Mouse (Mus musculus): Measurements from ENCODE around the gene Ripor1. TPM values are rescaled to one million over a fixed set of nuclear protein-coding genes. Genes with fewer than 3 reads are reported as not detected.
A peak's percentile ranks its signal among the peaks of the same experiment; 100 is the strongest.

The Ripor1 gene
- 1.5 and 1.7 TPM in 2 replicates for total RNA-seq (2012; rRNA removed)
- 0.24 and 0.28 TPM in 2 replicates for total RNA-seq (2014; rRNA removed)
- 5.8 and 7.2 TPM in 2 replicates for polyA plus RNA-seq (2012; ENCODE audit: insufficient read length, low read depth)

DNA sequence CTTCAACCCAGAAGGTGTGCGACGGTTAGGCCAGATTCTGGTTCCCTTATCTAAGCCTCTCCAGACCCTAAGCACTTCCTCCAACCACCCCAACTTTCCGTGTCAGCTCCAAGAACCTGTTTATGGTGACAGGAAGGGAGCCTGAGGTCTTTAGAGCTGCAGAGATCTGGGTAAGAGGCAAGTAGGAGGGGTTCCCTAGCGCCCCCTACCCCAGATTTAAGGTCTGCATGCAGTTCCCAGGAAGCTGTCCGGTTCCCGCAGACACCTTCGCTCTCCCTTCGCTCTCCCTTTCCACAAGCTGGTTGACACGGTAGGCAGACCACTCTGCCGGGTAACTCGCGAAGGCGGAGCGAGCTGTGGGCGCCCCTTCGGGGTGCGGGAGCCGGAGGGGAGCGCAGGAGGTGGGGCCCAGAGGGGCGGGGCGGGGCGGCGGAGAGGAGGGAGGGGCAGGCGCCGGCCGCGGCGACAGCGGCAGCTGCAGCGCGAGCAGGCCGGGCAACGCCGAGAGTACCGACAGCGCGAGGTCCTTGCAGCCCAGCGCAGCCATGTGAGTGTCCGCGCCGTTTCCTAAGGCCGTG, at the start of gene Ripor1:
Ripor1 (plus strand) TSS at position 452 of the 578 bp plus-strand sequence.
- Histone ChIP-seq H3K9ac (ENCODE audit: insufficient read depth, low read depth) (peak within 1 kb of the TSS; percentile 73), H3K27ac (ENCODE audit: insufficient read depth, low read depth) (no peak within 1 kb of the TSS; the same call in 1 of the 2 replicates), H3K4me3 (replicated peaks in 1 of 3; ENCODE audit: low read depth in 2 of 3, low read length in 2 of 3, poor library complexity in 1 of 3) (peak within 1 kb of the TSS; percentile 70 to 79 (median 71)), H3K4me1 (ENCODE audit: control insufficient read depth in 1 of 2, insufficient read depth in 2 of 2) (peaks cover 7 to 36% of the 10 kb centered on the region in 2 experiments), H3K9me3 (replicated peaks; ENCODE audit: low read length) (no peaks in the 10 kb centered on the region), H3K4me2 (ENCODE audit: insufficient read depth, low read depth, poor library complexity, severe bottlenecking) (peak within 1 kb of the TSS; percentile 93), H3K27me3 (replicated peaks) (peaks cover 5% of the 10 kb centered on the region), H3K79me2 (replicated peaks; ENCODE audit: control insufficient read depth, extremely low read depth, insufficient read depth, poor library complexity, severe bottlenecking) (no peaks in the 10 kb centered on the region), H3K36me3 (replicated peaks in 1 of 2; ENCODE audit: control insufficient read depth in 1 of 2, insufficient read depth in 1 of 2, low read length in 1 of 2) (no peaks in the 10 kb centered on the region)
- TF ChIP-seq MEF2A (IDR thresholded peaks at IDR 0.05; ENCODE audit: borderline replicate concordance, low read depth, low read length) (peak; percentile 12; the same call in 1 of the 2 replicates), KAT2A (IDR thresholded peaks at IDR 0.05; ENCODE audit: insufficient replicate concordance, low read length) (no peak), MYC (IDR thresholded peaks at IDR 0.05; ENCODE audit: low read depth, low read length) (0 out of 2 replicates have a peak, but pooled peaks have one; percentile 31), CTCF (conservative IDR thresholded peaks at IDR 0.05 in 1 of 2, IDR thresholded peaks at IDR 0.05 in 1 of 2; ENCODE audit: low read depth in 2 of 2, low read length in 2 of 2) (peak; percentile 36 to 73; a peak in 3 of 4 replicates), ELF1 (IDR thresholded peaks at IDR 0.05; ENCODE audit: low read depth, low read length) (peak; percentile 43), POLR2A (IDR thresholded peaks at IDR 0.05; ENCODE audit: low read depth, low read length) (peak; percentile 54), IRF4 (IDR thresholded peaks at IDR 0.05; ENCODE audit: low read depth, low read length) (peak; percentile 33; the same call in 1 of the 2 replicates), MAZ (IDR thresholded peaks at IDR 0.05; ENCODE audit: low read depth, low read length) (peak; percentile 91), GABPA (IDR thresholded peaks at IDR 0.05; ENCODE audit: insufficient replicate concordance, low read depth, low read length) (no peak), RAD21 (IDR thresholded peaks at IDR 0.05; ENCODE audit: low read depth, low read length) (no peak; the same call in 1 of the 2 replicates), NELFE (IDR thresholded peaks at IDR 0.05; ENCODE audit: low read depth, low read length) (0 out of 2 replicates have a peak, but pooled peaks have one; percentile 33), TCF12 (IDR thresholded peaks at IDR 0.05; ENCODE audit: low read depth, low read length) (0 out of 2 replicates have a peak, but pooled peaks have one; percentile 29), ZNF384 (IDR thresholded peaks at IDR 0.05; ENCODE audit: low read depth, low read length) (no peak), JUN (IDR thresholded peaks at IDR 0.05; ENCODE audit: insufficient read depth, low read depth, low read length) (no peak)
- dilution Hi-C loops (cut with MboI; ENCODE audit: extremely low pct_ligation_motif_present, extremely low pct_unique_long_range_greater_than_20kb, low sequenced_read_pairs) (no loop called here), in situ Hi-C loops (cut with MboI; ENCODE audit: low pct_ligation_motif_present, low pct_unique_long_range_greater_than_20kb, low sequenced_read_pairs) (no loop called here)
- peak; percentile 70 for DNase-seq (ENCODE audit: extremely low read depth)

DNA sequence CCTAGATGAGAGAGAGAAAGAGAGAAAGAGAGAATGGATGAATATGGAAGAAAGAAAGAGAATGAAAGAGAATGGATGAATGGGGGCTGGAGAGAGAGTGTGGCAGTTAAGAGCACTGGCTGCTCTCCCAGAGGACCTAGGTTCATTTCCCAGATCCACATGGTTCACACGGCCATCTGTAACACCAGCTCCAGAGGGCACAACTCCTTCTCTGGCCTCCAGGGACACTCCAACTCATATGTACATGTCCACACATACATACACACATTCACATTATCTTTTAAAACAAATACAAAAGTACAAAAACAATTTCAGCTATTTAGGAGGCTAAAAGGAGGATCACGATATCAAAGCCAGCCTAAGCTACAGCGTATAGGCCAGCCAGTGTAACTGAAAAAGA, 42.2 kb upstream of the Ripor1 start:
- Histone ChIP-seq H3K4me2 (ENCODE audit: insufficient read depth, low read depth, poor library complexity, severe bottlenecking) (no peak overlapping the region), H3K79me2 (replicated peaks; ENCODE audit: control insufficient read depth, extremely low read depth, insufficient read depth, poor library complexity, severe bottlenecking) (no peaks in the 10 kb centered on the region), H3K9ac (ENCODE audit: insufficient read depth, low read depth) (no peak overlapping the region), H3K27ac (ENCODE audit: insufficient read depth, low read depth) (no peak overlapping the region), H3K9me3 (replicated peaks; ENCODE audit: low read length) (no peaks in the 10 kb centered on the region), H3K4me3 (replicated peaks in 1 of 3; ENCODE audit: low read depth in 2 of 3, low read length in 2 of 3, poor library complexity in 1 of 3) (no peak overlapping the region), H3K27me3 (replicated peaks) (no peaks in the 10 kb centered on the region), H3K36me3 (replicated peaks in 1 of 2; ENCODE audit: control insufficient read depth in 1 of 2, insufficient read depth in 1 of 2, low read length in 1 of 2) (peaks cover 11 to 40% of the 10 kb centered on the region in 2 experiments), H3K4me1 (ENCODE audit: control insufficient read depth in 1 of 2, insufficient read depth in 2 of 2) (peaks cover 4 to 31% of the 10 kb centered on the region in 2 experiments; a peak in 3 of 4 replicates)
- dilution Hi-C loops (cut with MboI; ENCODE audit: extremely low pct_ligation_motif_present, extremely low pct_unique_long_range_greater_than_20kb, low sequenced_read_pairs): no loop called here
- TF ChIP-seq RAD21 (IDR thresholded peaks at IDR 0.05; ENCODE audit: low read depth, low read length): no peak
- DNase-seq (ENCODE audit: extremely low read depth): no peak
- in situ Hi-C loops (cut with MboI; ENCODE audit: low pct_ligation_motif_present, low pct_unique_long_range_greater_than_20kb, low sequenced_read_pairs): loop anchor here (5.0 kb wide), 1 partner anchor 36 kb away; no protein-coding TSS in a partner anchor

All from CH12.LX (cell line).